Mouse (Mus musculus) gastrocnemius, postnatal 4 days (tissue): ENCODE measurements around the gene Slc7a1. TPM values are rescaled to one million over a fixed set of nuclear protein-coding genes. Genes with fewer than 3 reads are reported as not detected.

ENCODE experiments used
- DNase-seq, 2 experiments: peaks; one replicate each; pipeline ENCODE4 v3.0.0; 2021 to 2022; ENCODE audit warnings: low spot score in 2 of 2, mixed read lengths in 2 of 2
- total RNA-seq, 2 experiments: library from RNA; stranded (reverse); gene quantifications; 2 replicates each; pipeline ENCODE4 v1.2.3; 2021

Slc7a1 gene
- total RNA-seq, 2 experiments from 2014 or later = 16.9 to 17.2 TPM

GRCm38 (mm10) chr5:148393316-148393715 is 6.4 kb downstream of the Slc7a1 start:
- no peak for DNase-seq

- DNase-seq = no peak
Measured at GRCm38 (mm10) chr5:148392831-148393230, 6.9 kb downstream of the Slc7a1 start.

DNA sequence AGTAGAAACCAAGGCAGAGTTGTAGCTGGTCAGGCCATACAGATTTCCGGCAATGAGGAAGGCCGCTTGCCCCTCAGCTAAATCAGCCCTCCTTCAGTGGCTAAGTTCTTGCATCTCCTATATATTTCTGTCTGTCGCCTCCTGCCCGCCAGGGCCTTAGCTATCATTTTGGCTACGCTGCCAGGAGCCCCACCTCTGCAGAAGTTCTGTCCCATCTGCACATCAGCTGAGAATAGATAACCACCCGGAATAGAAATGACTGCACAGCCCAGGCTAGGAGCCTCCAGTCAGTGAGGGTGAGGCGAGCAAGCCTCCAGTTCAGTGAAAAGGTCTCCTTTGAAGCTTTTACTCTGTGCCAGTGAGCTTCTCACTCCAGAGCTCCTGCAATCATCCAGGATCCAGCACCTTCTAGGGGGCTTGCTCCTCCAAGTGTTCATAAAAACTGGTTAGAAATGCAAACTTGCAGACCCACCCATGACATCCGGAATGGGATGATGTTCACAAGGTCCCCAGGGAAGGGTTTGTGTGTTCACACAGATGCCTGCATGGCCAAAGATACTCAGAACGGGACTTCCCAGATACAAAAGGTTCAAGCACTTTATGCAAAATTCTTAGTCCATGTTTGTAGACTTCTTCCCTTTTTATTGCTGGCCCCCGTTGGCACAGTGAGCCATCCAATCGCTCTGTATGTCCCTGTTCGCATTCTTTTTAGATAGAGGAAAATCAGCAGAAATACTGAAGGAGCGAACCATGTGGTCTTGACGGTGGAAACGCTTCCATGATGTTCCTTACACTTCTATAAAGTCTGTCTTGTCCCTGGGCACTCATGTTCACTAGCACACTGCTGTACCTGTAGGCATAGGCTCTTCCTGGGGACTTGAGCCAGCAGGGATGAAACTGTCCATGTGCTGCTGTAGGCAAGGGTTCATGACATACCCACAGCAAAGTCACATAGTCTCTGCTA is 10.4 kb downstream of the Slc7a1 start:
- no peak for DNase-seq

DNA sequence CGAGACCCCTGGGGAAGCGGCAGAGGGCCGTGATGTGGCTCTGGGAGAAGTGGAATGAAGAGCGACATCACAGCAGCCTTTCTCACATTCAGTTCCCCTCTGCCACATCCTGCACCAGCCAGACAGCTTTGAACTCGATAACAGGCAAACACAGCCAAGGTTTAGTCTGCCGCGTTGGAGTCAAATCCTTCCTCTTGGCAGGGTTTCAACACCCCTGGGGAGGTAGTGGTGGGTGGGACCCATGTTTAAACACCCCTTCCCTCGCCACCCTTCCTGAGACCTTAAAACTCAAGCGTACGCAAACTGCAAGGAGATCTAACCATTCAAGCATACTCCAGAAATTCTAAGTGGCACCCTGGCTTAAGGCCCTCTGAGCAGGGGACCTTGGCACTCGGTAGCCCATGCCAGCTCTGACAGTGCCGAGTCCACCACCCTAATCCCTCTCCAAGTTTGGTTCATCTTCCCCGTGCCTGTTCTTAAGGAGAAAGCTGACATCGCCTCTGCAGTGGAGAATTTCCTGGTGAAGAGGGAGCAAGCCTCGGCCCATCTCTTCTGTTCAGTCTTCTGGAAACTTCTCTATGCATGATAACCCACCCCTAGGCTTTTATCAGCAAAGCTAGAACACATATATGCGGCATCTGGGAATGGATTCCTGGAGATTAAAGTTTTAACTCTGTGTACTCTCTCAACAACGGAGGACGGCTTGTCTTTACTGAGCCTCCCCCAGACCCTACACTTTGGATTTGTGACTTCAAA is 11.3 kb downstream of the Slc7a1 start:
- no peak for DNase-seq

- no peak for DNase-seq
Measured at GRCm38 (mm10) chr5:148387820-148388219, 11.9 kb downstream of the Slc7a1 start.

DNA sequence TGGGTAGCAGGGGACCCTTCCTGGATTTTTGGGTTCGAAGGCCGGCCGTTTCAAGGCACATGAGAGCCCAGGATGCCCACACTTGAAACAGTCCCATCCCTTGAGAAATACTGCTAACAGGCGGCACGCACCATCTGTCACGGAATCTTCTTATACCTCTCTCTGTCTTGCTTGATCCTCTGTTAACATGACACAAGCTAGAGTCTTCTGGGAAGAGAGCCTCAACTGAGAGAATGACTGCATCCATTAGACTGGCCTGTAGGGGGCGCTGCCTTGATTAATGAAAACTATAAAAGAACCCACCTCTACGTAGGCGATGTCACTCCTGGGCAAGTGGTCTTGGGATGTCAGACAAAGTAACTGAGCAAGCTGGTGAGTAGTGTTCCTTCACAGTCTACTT is 13.2 kb downstream of the Slc7a1 start:
- no peak for DNase-seq

DNA sequence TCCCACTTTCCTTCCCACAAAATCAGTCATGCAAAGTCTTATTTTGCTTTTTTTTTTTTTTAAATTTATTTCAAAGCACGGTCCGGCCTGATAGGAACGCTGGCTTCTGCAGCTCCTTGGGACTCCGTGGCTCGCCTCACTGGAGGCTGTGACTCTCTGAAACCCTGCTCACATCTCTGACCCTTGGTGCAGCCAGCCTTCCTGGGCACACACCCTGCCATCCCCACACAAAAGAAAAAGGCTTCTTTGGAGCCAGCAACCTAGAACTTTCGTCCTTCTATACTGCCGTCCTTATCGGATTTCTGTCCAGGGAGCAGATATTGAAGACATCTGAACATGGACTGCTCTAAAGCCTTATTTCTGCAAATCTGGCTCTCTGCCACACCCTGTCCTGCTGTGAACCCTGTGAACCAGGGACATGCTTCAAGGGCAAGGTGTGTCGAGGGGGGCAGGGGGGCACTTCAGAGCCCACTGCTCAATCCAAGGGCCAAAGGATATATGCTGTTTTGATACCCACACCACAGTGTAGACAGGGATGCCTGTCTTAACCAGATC is 15.1 kb downstream of the Slc7a1 start:
- no peak for DNase-seq

- DNase-seq = no peak
Measured at GRCm38 (mm10) chr5:148383841-148384500, 15.7 kb downstream of the Slc7a1 start.

DNA sequence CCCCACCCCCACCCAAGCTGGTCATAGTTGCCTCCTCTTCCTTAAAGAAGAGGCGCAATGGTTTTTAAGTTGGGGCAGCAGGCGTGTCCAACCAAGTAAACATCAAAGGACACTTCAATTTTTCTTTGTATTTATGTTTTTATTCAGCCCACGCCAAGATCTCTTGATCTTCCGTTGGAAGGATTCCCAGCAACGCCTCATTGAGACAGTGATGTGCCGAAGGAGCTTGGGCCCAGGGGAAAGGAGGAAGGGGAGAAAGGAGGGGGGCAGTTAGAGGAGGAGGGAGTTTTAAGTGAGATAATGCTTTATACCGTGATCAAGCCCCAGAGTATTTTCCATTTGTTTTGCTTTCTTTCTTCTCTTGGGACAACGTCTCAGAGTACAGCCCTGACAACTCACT is 18.6 kb downstream of the Slc7a1 start:
- no peak for DNase-seq

DNA sequence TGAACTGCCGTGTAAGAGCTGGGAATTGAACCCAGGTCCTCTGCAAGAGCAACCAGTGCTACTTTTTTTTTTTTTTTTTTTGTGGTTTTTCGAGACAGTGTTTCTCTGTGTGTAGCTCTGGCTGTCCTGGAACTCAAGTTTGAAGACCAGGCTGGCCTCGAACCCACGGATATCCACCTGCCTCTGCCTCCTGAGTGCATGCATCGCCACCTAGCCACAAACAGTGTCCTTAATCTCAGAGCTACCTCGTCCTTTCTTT is 19.5 kb downstream of the Slc7a1 start:
- DNase-seq = no peak

DNA sequence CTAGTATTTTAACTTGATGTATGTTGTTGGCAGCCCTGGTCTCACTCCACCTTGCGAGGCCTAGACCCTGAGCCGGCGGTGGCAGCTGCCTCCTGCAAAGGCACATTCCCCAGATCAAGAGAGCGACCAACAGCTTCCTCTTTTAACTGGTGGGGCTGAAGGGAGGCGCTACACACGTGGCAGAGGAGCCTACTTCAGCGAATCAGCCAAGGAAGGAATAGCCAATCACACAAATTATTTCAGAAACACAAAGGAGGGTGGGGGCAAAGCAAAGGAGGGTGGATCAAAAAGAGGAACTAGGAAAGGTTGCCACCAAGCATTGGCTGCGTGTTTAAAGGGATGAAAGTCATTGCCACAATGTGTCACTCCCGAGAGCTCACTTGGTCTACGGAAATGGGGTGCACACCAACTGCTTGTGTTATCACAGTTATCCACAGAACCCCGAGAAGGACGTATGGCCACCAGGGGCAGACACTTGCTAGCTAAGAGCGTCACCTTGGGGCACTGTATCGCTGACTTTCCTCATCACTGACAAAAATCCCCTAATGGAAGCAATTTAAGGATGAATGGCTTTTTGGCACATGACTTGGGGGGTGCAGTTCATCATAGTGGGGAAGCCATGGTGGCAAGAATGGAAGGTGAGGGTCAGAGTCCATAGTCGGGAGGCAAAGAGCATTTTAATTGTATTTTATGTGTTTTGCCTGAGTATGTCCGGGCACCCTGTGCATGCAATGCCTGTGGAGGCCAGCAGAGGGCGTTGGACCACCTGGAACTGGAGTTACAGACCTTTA is 20.1 kb downstream of the Slc7a1 start:
- no peak for DNase-seq

- no peak for DNase-seq
Measured at GRCm38 (mm10) chr5:148378707-148379106, 21.0 kb downstream of the Slc7a1 start.

DNA sequence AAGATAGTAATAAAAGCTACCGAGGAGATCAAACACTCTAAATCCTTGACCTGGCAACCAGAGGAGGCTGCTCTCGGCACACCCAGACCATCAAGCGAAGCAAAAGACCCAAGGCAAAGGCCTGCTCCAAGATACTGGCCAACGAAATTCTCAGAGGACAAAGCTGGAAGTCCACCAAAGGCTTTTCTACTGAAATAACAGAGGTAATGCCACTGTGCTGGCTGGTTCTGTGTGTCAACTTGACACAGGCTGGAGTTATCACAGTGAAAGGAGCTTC is 21.5 kb downstream of the Slc7a1 start:
- DNase-seq = no peak

GRCm38 (mm10) chr5:148377439-148378231 is 22.1 kb downstream of the Slc7a1 start:
- no peak for DNase-seq

- DNase-seq = no peak
Measured at GRCm38 (mm10) chr5:148376358-148376757, 23.3 kb downstream of the Slc7a1 start.

DNA sequence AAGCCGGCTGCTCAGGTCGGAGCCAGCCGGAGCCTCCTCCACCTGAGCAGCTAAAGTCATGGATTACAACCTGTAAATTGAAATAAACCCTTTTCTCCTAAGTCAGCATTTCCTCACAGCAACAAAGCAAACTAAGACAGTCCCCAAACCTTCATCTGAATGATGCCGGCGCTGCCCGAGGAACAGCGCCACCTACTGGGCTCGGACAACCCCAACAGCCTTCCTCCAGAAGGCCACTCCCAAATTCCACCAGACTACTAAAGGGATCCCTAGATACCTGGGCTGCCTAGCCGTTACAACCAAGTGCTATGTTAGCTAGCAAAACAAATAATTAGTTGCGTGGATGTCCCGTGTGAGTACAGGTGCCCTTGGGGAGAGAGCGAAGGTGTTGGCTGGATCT is 24.2 kb downstream of the Slc7a1 start:
- no peak for DNase-seq

DNA sequence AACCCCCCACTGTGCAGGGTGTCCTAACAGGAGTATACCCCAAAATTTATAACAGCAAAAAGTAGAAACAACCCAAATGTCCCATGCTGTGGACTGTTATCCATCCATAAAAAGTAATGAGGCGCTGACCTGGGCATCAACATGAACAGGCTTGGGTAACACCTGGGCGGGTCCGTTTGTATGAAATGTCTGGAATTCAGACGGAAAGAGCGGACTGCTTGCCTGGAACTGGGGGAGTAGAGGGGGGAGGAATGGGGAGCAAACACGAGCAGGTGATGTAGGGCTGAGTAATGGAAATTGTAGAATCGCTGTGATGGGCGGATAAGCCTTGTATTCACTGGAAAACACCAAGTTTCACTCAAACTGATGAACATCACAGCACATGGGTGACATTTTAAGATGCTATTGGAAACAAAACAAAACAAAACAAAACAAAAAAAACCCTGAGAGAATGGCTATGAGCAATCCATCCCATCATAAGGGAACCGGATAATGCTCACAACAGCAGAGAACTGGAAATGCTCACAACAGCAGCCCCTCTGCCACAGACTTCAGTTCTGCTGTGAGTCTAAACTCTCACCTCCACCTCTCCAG is 26.5 kb downstream of the Slc7a1 start:
- no peak for DNase-seq

DNA sequence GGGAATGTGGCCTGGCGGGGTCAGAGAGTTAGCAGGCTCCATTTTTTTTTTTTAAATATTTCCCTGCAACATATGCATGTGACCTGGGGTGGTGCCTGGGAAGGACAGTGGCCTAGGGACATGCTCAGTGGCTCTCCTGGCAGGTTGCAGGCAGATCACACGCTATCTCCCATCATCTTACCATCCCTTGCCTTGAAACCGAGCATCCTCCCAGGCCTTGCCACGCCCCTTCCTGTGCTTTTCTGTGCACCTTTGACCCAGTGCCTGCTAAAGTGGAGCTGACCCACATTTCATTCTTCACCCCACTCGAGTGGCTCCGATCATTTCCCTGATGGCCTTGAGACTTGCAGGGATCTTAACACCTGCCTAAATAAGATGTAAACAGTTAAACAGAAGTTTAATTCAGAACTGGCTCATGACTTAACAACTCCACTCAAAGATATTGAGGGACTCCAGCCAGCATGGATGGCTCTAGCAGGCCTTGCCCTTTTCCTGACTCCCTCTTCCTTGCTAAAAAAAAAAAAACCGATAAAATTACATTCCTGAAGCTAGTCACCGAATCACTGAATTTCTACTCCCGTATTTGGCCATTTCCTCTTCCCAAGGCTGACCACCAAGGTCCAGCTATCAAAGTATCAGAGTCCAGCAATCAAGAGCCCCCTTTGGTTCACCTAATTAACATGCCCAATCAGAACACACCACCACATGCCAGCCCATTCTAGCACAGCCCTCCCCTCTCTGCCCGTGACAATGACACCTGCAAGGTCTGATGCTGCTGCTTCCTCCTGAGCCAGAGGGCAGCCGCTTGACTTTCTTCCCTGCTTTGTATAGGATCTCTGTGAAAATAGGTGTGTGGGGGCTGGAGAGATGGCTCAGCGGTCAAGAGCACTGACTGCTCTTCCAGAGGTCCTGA is 27.4 kb downstream of the Slc7a1 start:
- DNase-seq = no peak

GRCm38 (mm10) chr5:148371375-148371774 is 28.3 kb downstream of the Slc7a1 start:
- DNase-seq = no peak
